Mouse (Mus musculus): ENCODE data around the gene Vmn2r21. TPM values are rescaled to one million over a fixed set of nuclear protein-coding genes. Genes with fewer than 3 reads are reported as not detected.
"Not testable (repeated sequence)": the region's sequence is repeated elsewhere in the genome, so short reads cannot be mapped to it uniquely, and the experiment has no call there.

The Vmn2r21 gene
- total RNA-seq (2021), result not detected

DNA sequence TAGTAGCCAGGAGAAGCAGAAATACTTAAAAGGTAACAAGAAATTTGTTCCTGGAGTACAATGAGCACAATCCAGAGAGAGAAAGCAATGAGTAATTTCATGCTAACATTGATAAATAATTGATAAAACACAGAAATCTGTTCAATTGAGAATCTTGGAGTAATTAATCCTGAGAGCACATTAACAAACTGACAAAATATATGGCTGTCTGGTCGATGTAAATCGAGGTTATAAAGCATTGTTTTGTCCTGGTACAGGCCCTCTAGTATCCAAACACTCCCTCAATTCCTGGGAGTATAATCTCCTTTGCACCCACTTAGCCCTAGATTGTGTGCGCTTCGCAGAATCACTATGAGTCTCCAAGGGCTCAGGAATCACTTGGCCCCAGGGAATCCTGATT, at the start of gene Vmn2r21:
Gene Vmn2r21, minus strand, starts transcription at position 101 of the 400 bp plus-strand sequence.
- intact Hi-C loops (cut with DNase I); DNase-seq (ENCODE audit: extremely low spot score in 1 of 2, low spot score in 2 of 2): not testable (repeated sequence)

DNA sequence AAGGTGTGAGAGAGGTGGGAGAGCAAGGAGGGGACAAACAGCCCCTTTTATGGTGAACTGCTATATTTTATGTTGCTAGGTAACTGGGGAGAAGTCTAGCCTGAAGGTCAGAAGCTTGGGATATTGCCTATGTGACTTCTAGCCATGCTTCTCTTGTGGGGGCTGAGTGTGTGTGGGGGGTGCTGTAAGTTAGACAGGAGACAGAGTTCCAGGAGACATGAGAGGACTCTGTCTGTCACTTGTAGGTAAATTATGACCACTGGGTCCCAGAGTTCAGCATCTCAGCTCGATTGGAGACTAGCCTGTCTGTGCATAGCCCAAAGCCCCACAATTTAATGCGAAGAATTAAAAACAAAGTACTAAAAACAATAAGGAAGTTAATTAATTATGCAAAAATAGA, 41.5 kb upstream of the Vmn2r21 start:
- intact Hi-C loops (cut with DNase I); DNase-seq (ENCODE audit: extremely low spot score in 1 of 2, low spot score in 2 of 2): not testable (repeated sequence)

DNA sequence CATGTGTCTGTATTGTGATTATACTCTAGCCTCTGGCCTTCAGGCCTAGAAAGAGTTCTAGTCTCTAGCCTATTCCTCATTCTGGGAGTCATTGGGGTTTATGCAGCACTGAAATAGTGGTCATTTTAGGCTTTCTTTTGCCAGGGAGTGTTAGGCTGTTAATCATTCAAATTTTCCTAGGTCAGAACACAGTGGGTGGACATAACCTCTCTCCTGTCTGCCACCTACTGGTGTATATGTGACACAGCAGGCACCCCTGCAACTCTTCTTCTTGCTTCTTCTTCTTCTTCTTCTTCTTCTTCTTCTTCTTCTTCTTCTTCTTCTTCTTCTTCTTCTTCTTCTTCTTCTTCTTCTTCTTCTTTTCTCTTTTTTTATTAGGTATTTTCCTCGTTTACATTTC, 6.5 kb upstream of the Vmn2r21 start:
- DNase-seq (ENCODE audit: extremely low spot score in 1 of 2, low spot score in 2 of 2); intact Hi-C loops (cut with DNase I): not testable (repeated sequence)

DNA sequence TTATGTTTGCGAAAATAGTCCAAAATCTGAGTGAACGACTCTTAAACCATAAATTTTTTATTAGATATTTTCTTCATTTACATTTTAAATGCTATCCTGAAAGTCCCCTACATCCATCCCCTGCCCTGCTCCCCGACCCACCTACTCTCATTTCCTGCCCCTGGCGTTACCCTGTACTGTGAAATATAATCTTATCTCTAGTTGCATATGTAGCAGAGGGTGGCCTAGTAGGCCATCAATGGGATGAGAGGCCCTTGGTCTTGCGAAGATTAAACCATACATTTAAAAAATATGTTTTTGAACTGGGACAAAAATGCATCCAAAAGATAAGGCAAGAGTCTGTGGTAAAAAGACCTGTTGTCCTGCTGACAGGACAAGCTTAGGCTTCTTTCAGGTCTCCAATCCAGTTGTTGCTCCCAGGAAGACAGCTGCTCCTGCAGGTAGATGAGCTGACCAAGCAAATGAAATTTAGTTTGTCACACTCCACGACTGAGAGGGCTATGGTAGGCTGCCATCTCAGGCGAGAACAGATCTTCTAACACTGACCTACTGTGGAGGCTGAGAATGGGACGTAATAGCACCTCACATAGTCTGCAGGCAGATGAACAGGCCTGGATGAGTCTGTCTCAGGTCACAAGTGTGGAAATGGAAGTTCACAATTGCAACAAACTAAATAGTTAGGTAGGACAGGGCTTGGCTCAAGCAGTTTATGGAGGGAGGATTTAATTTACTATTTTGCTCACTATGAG, 10.8 kb downstream of the Vmn2r21 start:
- intact Hi-C loops (cut with DNase I); DNase-seq (ENCODE audit: extremely low spot score in 1 of 2, low spot score in 2 of 2): not testable (repeated sequence)

DNA sequence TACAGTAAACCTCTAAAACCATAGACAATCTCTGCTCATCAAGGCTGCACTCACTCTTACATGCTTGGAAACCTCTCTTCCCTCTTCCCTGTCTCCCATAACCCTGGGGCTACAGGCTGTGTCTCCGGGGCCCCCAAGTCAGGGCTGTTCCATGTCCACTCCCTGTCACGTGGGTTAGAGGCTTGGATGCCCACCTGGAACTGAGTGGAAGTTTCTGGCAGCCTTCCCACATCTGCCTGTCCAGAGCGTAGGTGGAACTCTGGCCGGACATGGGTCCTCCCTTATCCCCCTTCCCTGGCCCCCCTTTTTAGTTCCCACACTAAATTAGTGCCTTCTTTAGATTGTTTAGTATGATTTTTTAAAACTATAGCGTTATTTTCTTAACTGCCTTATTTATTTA, 60.2 kb downstream of the Vmn2r21 start:
- DNase-seq (ENCODE audit: extremely low spot score in 1 of 2, low spot score in 2 of 2); intact Hi-C loops (cut with DNase I): not testable (repeated sequence)

DNA sequence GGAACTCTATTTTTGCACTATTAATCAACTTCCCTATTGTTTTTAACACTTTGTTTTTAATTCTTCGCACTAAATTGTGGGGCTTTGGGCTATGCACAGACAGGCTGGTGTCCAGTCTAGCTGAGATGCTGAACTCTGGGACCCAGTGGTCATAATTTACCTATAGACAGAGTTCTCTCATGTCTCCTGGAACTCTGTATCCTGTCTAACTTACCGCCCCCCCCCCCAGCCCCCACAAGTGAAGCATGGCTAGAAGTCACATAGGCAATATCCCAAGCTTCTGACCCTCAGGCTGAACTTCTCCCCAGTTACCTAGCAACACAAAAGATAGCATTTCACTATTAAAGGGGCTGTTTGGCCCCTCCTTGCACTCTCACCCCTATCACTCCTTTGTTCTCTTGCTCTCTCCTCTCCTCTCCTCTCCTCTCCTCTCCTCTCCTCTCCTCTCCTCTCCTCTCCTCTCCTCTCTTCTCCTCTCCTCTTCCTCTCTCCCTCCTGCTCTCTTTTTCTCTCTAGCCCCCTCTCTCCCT, 60.7 kb downstream of the Vmn2r21 start:
- intact Hi-C loops (cut with DNase I); DNase-seq (ENCODE audit: extremely low spot score in 1 of 2, low spot score in 2 of 2): not testable (repeated sequence)

DNA sequence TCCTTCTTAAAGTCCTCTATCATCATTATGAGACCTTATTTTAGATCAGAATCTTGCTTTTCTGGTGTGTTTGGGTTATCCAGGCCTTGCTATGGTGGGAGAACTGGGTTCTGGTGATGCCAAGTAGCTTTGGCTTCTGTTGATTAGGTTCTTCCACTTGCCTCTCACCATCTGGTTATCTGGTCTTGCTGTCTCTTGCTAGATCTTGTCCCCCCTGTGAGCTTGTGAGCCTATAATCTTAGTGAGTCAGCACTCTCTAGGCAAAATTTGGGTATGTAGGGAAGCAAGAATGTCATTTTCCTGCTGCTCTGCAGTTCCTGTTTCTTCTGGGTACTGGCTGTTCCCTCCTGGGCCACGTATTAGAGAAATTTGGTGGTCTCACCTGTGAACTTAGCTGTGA, 64.6 kb downstream of the Vmn2r21 start:
- intact Hi-C loops (cut with DNase I); DNase-seq (ENCODE audit: extremely low spot score in 1 of 2, low spot score in 2 of 2): not testable (repeated sequence)

Other genes starting within 250 kb of the Vmn2r21 start
- gene Clec4e, start 243.5 kb downstream of the Vmn2r21 start, total RNA-seq (2021), result not detected
- not detected for gene Vmn2r19, start 225.1 kb downstream of the Vmn2r21 start, total RNA-seq (2021)
- under 1 TPM in 1 of 2 experiments, not detected in 1; 0.04 TPM for gene Vmn2r20, start 115.3 kb downstream of the Vmn2r21 start, total RNA-seq (2021)
- gene Vmn2r22, start 117.3 kb upstream of the Vmn2r21 start, total RNA-seq (2021), result not detected
- not detected for gene Vmn2r23, start 169.3 kb upstream of the Vmn2r21 start, total RNA-seq (2021)
- gene Vmn2r24, start 245.5 kb upstream of the Vmn2r21 start, total RNA-seq (2021), result not detected

All from left cerebral cortex, postnatal 10 days (tissue).